Mouse (Mus musculus): ENCODE measurements around the gene Cntd1.

DNA sequence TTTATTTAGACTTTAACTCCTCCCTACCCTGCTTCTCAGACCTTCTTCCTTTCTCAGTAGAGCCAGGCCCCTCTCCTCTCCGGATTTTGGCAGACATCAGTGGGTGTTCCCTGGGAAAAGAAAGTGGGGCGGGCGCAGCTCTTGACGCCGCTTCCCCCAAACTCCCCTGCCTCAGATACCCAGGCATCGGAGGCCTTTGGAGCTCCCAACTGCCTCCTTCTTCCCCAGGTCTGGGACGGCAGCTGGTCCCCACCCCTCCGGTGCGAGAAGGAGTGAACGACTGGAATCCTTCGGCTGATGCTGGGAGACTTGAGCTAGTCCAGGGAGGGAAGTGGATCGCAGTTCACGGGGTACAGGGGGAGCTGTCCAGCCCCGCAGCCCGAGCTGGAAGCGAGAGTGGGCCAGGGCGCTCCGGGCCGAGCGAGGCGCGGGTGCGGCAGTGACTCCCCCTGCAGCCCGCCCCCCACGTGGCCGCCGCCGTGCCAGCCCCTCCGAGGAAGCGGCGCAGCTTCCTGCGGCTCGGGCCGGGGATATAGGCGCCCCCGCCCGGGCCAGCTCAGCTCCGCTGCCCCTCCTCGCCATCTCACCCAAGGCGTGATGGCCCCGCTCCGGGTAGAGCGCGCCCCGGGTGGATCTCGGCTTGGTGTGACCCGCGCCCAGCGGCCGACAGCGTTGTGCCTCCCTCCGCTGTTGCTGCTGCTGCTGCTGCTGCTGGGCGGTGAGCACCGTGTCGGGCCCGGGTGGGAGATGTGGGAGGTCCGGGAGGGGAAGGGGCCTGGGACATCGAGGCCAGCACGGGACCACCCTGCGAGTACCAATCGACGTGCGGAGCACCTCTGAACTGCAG lies 32.7 kb upstream of the Cntd1 start, which contains the start of gene Ramp2:
- TF ChIP-seq POLR2A (IDR thresholded peaks at IDR 0.05; ENCODE audit: borderline replicate concordance, control insufficient read depth, low read depth, low read length) (no peak), CTCF (IDR thresholded peaks at IDR 0.05; ENCODE audit: control insufficient read depth, insufficient read depth, low read length) (no peak)

Measured in bone marrow, adult 2 months (tissue).